Mouse (Mus musculus) megakaryocyte-erythroid progenitor cell, adult 5-6 weeks (primary cell): ENCODE measurements at regions not wholly inside any gene's neighbourhood (a gene's known extent, or its start where the extent isn't known, plus 50 kb on each side); places are given as distances from the start of the nearest gene placed in this dataset.

Experiments
- ATAC-seq: replicated peaks from 2 replicates; pipeline ENCODE4 v1.8.0; 2016; ENCODE audit warnings: mild to moderate bottlenecking, inconsistent platforms; ENCODE audit not compliant: severe bottlenecking, poor library complexity, low FRiP score, low TSS enrichment

- ATAC-seq, result no peak
Measured at GRCm38 (mm10) chr14:103948026-103948777, 104.0 kb upstream of the Ednrb start.

- ATAC-seq, result no peak
Measured at GRCm38 (mm10) chr14:103945753-103946152, 101.6 kb upstream of the Ednrb start.

GRCm38 (mm10) chr14:103939867-103940266, 95.7 kb upstream of the Ednrb start:
- no peak for ATAC-seq

GRCm38 (mm10) chr14:103938937-103939336, 94.7 kb upstream of the Ednrb start:
- no peak for ATAC-seq

GRCm38 (mm10) chr14:103938201-103938600, 94.0 kb upstream of the Ednrb start:
- no peak for ATAC-seq

- no peak for ATAC-seq
Measured at GRCm38 (mm10) chr14:103937700-103938099, 93.5 kb upstream of the Ednrb start.

GRCm38 (mm10) chr14:103933813-103934212, 89.6 kb upstream of the Ednrb start:
- ATAC-seq, result no peak

GRCm38 (mm10) chr14:103932170-103932569, 88.0 kb upstream of the Ednrb start:
- no peak for ATAC-seq

- ATAC-seq, result no peak
Measured at GRCm38 (mm10) chr14:103929734-103930364, 85.6 kb upstream of the Ednrb start.

GRCm38 (mm10) chr14:103929155-103929729, 85.0 kb upstream of the Ednrb start:
- no peak for ATAC-seq

GRCm38 (mm10) chr14:103920169-103920568, 76.0 kb upstream of the Ednrb start:
- no peak for ATAC-seq

GRCm38 (mm10) chr14:103919380-103919779, 75.2 kb upstream of the Ednrb start:
- no peak for ATAC-seq

GRCm38 (mm10) chr14:103913453-103913852, 69.3 kb upstream of the Ednrb start:
- no peak for ATAC-seq

- ATAC-seq, result no peak
Measured at GRCm38 (mm10) chr14:103911707-103912106, 67.5 kb upstream of the Ednrb start.

GRCm38 (mm10) chr14:103911280-103911679, 67.1 kb upstream of the Ednrb start:
- no peak for ATAC-seq

GRCm38 (mm10) chr14:103906417-103907070, 62.3 kb upstream of the Ednrb start:
- ATAC-seq, result no peak

GRCm38 (mm10) chr14:103900817-103901216, 56.6 kb upstream of the Ednrb start:
- ATAC-seq, result no peak

GRCm38 (mm10) chr14:103899111-103899814, 55.1 kb upstream of the Ednrb start:
- ATAC-seq, result peak; percentile 44; the same call in 1 of the 2 replicates

- peak; percentile 44; the same call in 1 of the 2 replicates for ATAC-seq
Measured at GRCm38 (mm10) chr14:103898689-103899088, 54.5 kb upstream of the Ednrb start.

GRCm38 (mm10) chr14:103895261-103895660, 51.1 kb upstream of the Ednrb start:
- ATAC-seq, result no peak
